Mouse (Mus musculus): ENCODE measurements around the gene Kcne2. TPM values are rescaled to one million over a fixed set of nuclear protein-coding genes. Genes with fewer than 3 reads are reported as not detected.

Gene Kcne2
- polyA plus RNA-seq, 1 experiment from 2014 or later = not detected

DNA sequence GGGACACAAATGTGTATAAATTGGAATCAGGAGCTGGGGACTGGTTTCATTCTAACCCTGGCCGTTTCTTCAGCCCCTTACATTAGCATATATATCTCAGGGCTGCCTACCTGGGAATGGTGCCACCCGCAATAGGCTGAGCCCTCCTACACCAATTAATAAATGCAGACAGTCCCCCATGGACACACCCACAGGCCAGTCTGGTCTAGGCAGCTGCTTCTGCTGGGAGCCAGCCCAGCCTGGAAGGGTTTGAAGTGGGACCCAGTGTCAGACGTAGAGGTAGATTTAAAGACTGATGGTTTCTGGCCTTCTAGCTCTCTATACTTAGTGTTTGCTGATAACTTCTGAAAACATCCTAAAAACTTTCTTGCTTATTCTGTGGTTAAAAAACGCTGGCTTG, 16.9 kb downstream of the Kcne2 start:
- Histone ChIP-seq H3K4me1 (replicated peaks) (no peaks in the 10 kb centered on the region), H3K9me3 (replicated peaks) (no peaks in the 10 kb centered on the region), H3K9ac (no peak overlapping the region), H3K4me2 (no peak overlapping the region), H3K27me3 (no peaks in the 10 kb centered on the region), H3K4me3 (replicated peaks) (no peak overlapping the region), H3K27ac (replicated peaks) (no peak overlapping the region), H3K36me3 (replicated peaks) (peaks cover 20% of the 10 kb centered on the region)
- 69% methylated on average over 4 of the region's 4 CpGs for WGBS (ENCODE audit: insufficient replicate concordance)
- no peak for ATAC-seq (ENCODE audit: insufficient read depth)

DNA sequence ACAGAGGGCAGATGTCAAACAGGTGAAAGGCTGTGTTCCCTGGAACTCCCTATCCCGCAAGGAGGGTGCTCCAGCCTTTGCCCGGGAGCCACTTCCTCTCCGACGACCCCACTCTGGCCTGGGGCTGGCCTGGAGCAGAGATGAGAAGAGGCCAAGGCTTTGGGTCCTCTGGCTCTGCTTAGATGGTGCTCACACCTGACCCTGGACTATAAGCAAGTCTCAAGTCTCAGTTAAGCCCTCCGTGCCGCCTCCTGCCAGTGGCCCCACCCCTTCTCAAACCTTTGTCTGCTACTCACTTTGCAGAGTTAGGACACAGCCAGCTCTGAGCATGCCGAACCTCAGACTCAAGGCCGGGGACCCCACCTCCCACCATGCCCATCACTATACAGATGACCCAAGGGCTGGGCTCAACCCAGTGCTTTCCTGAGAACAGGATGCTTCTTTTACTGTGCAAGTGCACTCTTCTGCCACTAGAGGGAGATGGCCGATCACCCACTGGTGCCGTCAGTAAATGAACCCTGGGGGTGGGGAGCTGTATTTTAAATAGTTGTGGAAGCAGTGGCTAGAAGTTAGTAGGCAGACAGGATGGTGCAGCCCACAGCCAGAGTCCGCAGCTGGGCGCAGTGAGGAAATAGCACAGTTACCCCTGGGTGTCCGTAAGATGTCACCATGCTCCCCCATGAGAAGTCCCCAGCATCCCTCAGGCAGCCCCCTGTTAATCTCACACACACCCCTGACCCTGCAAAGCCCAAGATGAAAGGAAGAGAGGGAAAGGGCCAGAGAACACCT, 22.0 kb downstream of the Kcne2 start:
- Histone ChIP-seq H3K36me3 (replicated peaks) (no peaks in the 10 kb centered on the region; the same call in 1 of the 2 replicates), H3K4me1 (replicated peaks) (no peaks in the 10 kb centered on the region), H3K9ac (no peak overlapping the region), H3K4me2 (no peak overlapping the region), H3K4me3 (replicated peaks) (no peak overlapping the region), H3K27me3 (no peaks in the 10 kb centered on the region), H3K27ac (replicated peaks) (no peak overlapping the region), H3K9me3 (replicated peaks) (no peaks in the 10 kb centered on the region)
- peak; percentile 25; the same call in 1 of the 2 replicates for ATAC-seq (ENCODE audit: insufficient read depth)
- WGBS (ENCODE audit: insufficient replicate concordance) = 42% methylated on average over 13 of the region's 13 CpGs

DNA sequence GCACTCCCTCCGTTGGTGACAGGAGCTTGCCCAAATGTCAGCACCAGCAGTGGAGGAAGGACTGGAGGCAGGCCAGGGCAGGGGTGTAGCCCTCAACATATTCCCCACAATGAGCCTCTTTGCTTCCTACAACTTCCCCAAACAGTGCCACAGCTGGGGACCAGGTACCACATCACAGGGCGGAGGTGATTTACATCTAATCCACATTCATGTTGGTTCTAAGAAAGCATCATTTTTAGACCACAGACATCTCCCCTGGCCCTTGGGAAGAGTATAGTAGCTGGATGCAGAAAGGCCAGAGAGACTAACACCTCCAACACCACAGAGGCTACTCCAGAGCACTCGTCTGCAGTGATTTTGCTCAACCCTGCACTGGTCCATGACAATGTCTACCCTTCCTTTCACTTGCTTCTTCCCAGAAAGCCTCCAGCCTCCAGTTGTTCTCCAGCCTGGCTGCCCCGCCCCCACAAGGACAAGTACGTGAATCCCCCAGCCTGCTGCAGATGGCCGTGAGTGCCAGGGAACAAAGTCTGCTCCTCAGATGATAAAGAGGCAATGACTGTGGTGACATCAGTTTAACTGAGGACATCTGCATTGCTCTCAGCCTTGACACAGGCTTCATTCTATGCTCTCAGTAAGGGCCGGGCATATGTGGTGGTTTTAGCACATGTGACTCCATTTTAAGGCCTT, 24.0 kb downstream of the Kcne2 start:
- Histone ChIP-seq H3K27me3 (no peaks in the 10 kb centered on the region), H3K4me3 (replicated peaks) (no peak overlapping the region), H3K4me1 (replicated peaks) (no peaks in the 10 kb centered on the region), H3K4me2 (no peak overlapping the region), H3K9me3 (replicated peaks) (no peaks in the 10 kb centered on the region), H3K9ac (no peak overlapping the region), H3K36me3 (replicated peaks) (no peaks in the 10 kb centered on the region), H3K27ac (replicated peaks) (no peak overlapping the region)
- WGBS (ENCODE audit: insufficient replicate concordance) = 61% methylated on average over 7 of the region's 7 CpGs
- ATAC-seq (ENCODE audit: insufficient read depth) = no peak

DNA sequence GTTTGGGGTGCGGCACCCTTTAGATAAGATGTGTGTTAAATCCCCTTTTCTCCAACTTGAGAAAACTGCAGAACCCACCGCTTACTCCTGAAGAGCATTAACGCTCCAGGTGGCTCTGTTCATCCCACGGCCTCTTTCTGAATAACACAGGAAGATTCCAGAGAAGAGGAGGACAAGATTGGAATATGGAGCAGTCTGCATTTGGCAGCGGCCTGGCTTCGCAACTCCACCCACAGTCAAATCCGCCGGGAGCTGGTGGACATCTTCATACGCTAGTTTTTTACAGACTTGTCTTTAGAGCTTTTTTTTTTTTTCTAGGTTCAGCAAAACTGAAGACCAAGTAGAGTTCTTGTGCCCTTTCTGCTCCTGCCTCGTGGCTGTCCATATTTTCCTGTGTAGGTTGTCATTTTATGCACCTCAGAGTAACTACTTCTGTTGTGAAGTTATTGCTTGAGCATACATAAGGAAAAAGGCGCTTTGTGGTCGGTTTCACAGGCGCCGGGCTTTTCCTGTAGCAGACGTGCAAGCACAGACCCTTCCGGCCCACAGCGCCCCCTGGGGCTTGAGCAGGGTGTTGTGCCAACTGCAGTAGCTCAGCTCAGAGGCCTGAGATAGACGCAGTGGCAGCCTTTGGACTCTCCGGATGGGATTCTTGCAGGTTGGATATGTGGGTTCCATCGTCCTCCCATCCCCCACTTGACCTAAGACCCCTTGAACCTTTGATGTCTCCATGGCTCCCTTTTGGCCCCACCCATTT, 27.3 kb downstream of the Kcne2 start:
- no peak overlapping the region for H3K4me3 ChIP-seq (replicated peaks)
- H3K9me3 ChIP-seq (replicated peaks) = no peaks in the 10 kb centered on the region
- WGBS (ENCODE audit: insufficient replicate concordance) = 40% methylated on average over 20 of the region's 20 CpGs
- H3K4me2 ChIP-seq = no peak overlapping the region
- no peak overlapping the region for H3K27ac ChIP-seq (replicated peaks)
- no peaks in the 10 kb centered on the region for H3K36me3 ChIP-seq (replicated peaks)
- H3K4me1 ChIP-seq (replicated peaks) = no peaks in the 10 kb centered on the region
- no peak overlapping the region for H3K9ac ChIP-seq
- no peak for ATAC-seq (ENCODE audit: insufficient read depth)
- H3K27me3 ChIP-seq = no peaks in the 10 kb centered on the region

DNA sequence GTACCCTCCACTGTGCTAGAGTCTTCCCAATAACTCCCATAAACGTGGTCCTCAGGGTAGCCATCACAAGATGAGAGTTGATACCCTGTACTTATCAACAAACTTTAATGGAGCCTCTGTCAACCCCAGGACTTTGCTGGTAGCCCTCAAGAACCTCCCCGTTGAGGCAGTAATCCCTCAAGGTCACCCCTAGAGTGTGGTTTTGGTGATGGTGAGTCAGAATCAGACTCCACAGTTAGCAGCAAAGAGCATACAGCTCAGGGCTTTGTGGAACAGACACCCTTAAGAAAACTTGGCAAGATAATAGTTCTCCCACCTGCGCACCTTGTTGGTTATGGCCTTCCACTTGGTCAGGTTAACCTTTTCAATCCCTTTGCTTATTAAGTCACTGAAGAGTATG, 28.2 kb downstream of the Kcne2 start:
- Histone ChIP-seq H3K9me3 (replicated peaks) (no peaks in the 10 kb centered on the region), H3K9ac (no peak overlapping the region), H3K4me2 (no peak overlapping the region), H3K36me3 (replicated peaks) (no peaks in the 10 kb centered on the region), H3K27me3 (no peaks in the 10 kb centered on the region), H3K4me3 (replicated peaks) (no peak overlapping the region), H3K27ac (replicated peaks) (no peak overlapping the region), H3K4me1 (replicated peaks) (no peaks in the 10 kb centered on the region)
- 59% methylated on average over 3 of the region's 3 CpGs for WGBS (ENCODE audit: insufficient replicate concordance)
- no peak for ATAC-seq (ENCODE audit: insufficient read depth)

DNA sequence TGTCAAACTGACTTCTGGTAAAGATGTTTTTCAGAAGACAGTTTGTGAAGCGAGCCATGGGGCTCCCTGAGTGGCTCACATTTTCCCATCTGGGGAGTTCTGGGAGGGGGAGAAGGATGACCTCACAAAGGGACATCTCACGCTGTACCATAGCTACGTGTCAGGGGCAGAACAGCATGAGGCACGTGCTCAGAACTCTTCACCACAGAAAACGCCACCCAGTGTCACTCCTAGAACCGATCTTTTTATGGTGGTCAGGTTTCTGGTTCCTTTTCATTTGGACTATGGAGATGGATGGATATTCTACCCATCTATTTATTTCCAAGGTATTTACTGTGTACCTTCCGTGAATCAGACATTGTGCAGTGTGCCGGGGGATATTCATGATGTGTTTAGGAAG, 29.2 kb downstream of the Kcne2 start, which contains the start of gene Fam243:
Gene Fam243, minus strand, starts transcription at position 101 of the 400 bp plus-strand sequence.
- Histone ChIP-seq H3K9me3 (replicated peaks) (no peaks in the 10 kb centered on the region), H3K27me3 (no peaks in the 10 kb centered on the region), H3K9ac (no peak within 1 kb of the TSS), H3K4me1 (replicated peaks) (no peaks in the 10 kb centered on the region), H3K27ac (replicated peaks) (no peak within 1 kb of the TSS), H3K36me3 (replicated peaks) (no peaks in the 10 kb centered on the region), H3K4me2 (no peak within 1 kb of the TSS), H3K4me3 (replicated peaks) (no peak within 1 kb of the TSS)
- ATAC-seq (ENCODE audit: insufficient read depth) = no peak
- WGBS (ENCODE audit: insufficient replicate concordance) = 77% methylated on average over 8 of the region's 8 CpGs

DNA sequence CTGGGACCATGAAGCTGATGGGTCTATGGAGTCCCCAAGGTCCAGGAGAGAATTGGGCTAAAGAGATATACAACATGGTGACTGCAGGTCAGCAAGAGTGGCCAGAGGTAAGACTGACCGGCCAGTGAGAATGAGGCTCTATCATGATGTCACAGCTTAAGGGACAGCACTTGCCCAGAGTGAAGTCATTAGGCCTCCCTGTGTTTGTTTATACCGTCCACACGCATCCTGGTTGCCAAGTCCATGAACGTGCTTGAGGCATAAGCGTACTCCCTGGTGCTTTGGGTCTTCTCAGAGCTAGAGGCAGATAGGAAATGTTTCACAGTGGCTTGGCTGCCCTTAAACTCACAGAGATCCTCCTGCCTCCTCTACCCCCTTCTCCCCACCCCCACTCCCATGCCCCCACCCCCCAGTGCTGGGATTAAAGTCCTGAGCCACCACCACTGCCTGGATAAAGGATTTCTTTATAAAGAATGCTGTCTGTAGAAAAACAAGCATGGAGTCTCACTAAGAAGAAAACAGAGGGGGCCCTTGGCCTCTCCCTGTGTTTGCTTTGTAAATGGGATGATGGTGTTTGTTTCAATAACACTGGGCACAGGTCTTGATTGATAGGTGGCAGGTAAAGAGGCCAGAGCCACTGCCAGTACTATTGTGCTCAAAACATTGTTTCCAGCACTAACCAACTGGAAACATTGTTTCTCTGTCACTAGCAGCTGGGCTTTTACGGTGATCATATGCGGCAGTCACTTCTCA, 32.3 kb downstream of the Kcne2 start:
- no peak for ATAC-seq (ENCODE audit: insufficient read depth)
- 58% methylated on average over 7 of the region's 7 CpGs for WGBS (ENCODE audit: insufficient replicate concordance)
- Histone ChIP-seq H3K36me3 (replicated peaks) (no peaks in the 10 kb centered on the region), H3K9ac (no peak overlapping the region), H3K4me3 (replicated peaks) (no peak overlapping the region), H3K4me1 (replicated peaks) (no peaks in the 10 kb centered on the region), H3K4me2 (no peak overlapping the region), H3K27me3 (no peaks in the 10 kb centered on the region), H3K9me3 (replicated peaks) (no peaks in the 10 kb centered on the region), H3K27ac (replicated peaks) (no peak overlapping the region)

DNA sequence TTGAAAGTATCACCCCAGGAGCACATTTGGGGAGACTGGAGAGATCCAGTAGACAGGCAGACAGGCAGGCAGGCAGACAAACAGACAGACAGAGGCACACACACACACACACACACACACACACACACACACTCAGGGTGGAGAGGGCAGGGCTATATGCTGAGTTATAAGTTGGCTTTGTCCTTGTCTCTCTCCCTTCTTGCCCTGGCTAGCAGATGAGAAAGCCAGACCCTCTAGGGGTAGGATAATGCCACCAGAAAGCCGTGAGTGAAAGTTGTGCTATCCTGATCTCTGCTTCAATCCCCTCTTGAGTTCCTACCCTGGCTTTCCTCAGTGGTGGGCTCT, 32.8 kb downstream of the Kcne2 start:
- Histone ChIP-seq H3K9me3 (replicated peaks) (no peaks in the 10 kb centered on the region), H3K4me1 (replicated peaks) (no peaks in the 10 kb centered on the region), H3K4me2 (no peak overlapping the region), H3K27me3 (no peaks in the 10 kb centered on the region), H3K9ac (no peak overlapping the region), H3K36me3 (replicated peaks) (no peaks in the 10 kb centered on the region), H3K4me3 (replicated peaks) (no peak overlapping the region), H3K27ac (replicated peaks) (no peak overlapping the region)
- no peak for ATAC-seq (ENCODE audit: insufficient read depth)
- WGBS (ENCODE audit: insufficient replicate concordance) = 39% methylated on average over 1 of the region's 1 CpGs

DNA sequence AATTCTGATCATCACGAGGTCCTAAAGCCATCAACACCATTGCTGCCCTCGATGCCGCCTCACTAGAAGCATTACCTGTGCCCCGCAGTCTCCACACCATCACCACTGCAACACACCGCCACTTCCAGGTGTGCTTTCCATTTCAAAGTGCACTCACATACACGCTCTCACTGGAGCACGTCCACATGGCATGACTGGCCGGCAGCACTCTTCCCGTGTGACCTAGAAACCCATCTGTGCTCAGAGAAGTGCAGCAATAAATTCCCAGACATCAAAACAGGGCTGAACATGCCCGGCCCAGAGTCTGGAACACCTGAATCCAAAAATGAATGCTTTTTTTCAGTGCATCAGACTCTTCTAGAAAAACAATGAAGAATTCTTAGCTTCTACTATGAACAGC, 35.7 kb downstream of the Kcne2 start:
- ATAC-seq (ENCODE audit: insufficient read depth) = no peak
- H3K9me3 ChIP-seq (replicated peaks) = no peaks in the 10 kb centered on the region
- H3K27me3 ChIP-seq = no peaks in the 10 kb centered on the region; the same call in 1 of the 2 replicates
- H3K4me1 ChIP-seq (replicated peaks) = no peaks in the 10 kb centered on the region
- H3K4me3 ChIP-seq (replicated peaks) = no peak overlapping the region
- H3K36me3 ChIP-seq (replicated peaks) = no peaks in the 10 kb centered on the region
- WGBS (ENCODE audit: insufficient replicate concordance) = 74% methylated on average over 10 of the region's 10 CpGs
- H3K9ac ChIP-seq = no peak overlapping the region
- H3K4me2 ChIP-seq = no peak overlapping the region
- no peak overlapping the region for H3K27ac ChIP-seq (replicated peaks)

DNA sequence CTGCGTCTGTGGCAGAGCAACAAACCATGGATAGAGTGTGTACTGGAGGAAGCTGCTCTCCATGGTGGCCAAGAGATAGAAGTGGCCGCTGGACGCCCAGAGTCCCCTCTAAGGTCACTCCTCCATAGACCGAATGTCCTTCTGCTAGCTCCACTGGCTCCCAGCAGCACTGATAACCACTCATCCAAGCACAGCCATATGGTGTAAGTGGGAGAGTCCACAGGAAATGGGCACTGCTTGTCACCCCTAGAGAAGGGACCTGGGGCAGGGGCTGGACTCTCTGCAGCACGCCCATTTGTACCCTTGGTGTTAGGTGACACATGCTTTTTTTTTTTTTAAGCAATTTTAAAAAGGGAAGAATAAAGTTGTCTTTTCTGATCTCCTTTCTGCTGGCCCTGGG, 38.8 kb downstream of the Kcne2 start:
- H3K4me3 ChIP-seq (replicated peaks) = no peak overlapping the region
- ATAC-seq (ENCODE audit: insufficient read depth) = no peak
- 51% methylated on average over 5 of the region's 5 CpGs for WGBS (ENCODE audit: insufficient replicate concordance)
- no peak overlapping the region for H3K4me2 ChIP-seq
- H3K27me3 ChIP-seq = peaks cover 7% of the 10 kb centered on the region
- no peaks in the 10 kb centered on the region for H3K4me1 ChIP-seq (replicated peaks)
- no peaks in the 10 kb centered on the region for H3K36me3 ChIP-seq (replicated peaks)
- no peak overlapping the region for H3K27ac ChIP-seq (replicated peaks)
- no peaks in the 10 kb centered on the region for H3K9me3 ChIP-seq (replicated peaks)
- H3K9ac ChIP-seq = no peak overlapping the region

DNA sequence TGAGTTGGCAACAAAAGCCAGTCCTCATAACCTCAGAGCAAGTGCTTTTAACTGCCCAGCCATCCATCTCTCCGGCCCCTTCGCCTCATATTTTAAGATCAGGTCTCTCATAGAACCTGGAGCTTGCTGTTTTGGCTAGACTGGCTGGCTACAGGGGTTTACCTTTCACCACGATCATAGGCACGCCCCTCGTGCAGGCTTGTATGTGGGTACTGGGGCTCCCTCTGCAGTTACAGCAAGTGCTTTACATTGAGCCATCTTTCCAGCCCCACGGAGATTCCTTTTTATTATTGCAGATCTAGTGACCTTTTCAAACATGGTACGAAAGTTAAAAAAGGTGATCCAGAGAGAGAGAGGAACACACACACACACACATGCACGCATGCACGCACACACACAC, 42.4 kb downstream of the Kcne2 start:
- Histone ChIP-seq H3K36me3 (replicated peaks) (no peaks in the 10 kb centered on the region), H3K27me3 (peaks cover 14% of the 10 kb centered on the region), H3K27ac (replicated peaks) (no peak overlapping the region), H3K9ac (no peak overlapping the region), H3K9me3 (replicated peaks) (no peaks in the 10 kb centered on the region), H3K4me1 (replicated peaks) (no peaks in the 10 kb centered on the region), H3K4me3 (replicated peaks) (no peak overlapping the region), H3K4me2 (no peak overlapping the region)
- ATAC-seq (ENCODE audit: insufficient read depth) = no peak
- WGBS (ENCODE audit: insufficient replicate concordance) = 45% methylated on average over 9 of the region's 9 CpGs

All from liver, embryonic 15.5 days (tissue).